Mouse (Mus musculus): ENCODE measurements around the gene Isg20. TPM values are rescaled to one million over a fixed set of nuclear protein-coding genes. Genes with fewer than 3 reads are reported as not detected.
A peak's percentile ranks its signal among the peaks of the same experiment; 100 is the strongest.

Isg20 gene
- total and polyA plus RNA-seq, 3 experiments = 6.9 to 44.2 (median 19.9) TPM

GRCm38 (mm10) chr7:78914545-78914845, 1.3 kb downstream of the Isg20 start:
- Histone ChIP-seq H3K27me3 (replicated peaks) (no peaks in the 10 kb centered on the region), H3K9me3 (replicated peaks; ENCODE audit: low read length) (no peaks in the 10 kb centered on the region), H3K27ac (ENCODE audit: insufficient read depth, low read depth) (0 out of 2 replicates have a peak overlapping the region, but pooled peaks have one; percentile 17), H3K79me2 (replicated peaks; ENCODE audit: control insufficient read depth, extremely low read depth, insufficient read depth, poor library complexity, severe bottlenecking) (no peaks in the 10 kb centered on the region), H3K4me1 (ENCODE audit: control insufficient read depth in 1 of 2, insufficient read depth in 2 of 2) (peaks cover 32 to 76% of the 10 kb centered on the region in 2 experiments), H3K36me3 (replicated peaks in 1 of 2; ENCODE audit: control insufficient read depth in 1 of 2, insufficient read depth in 1 of 2, low read length in 1 of 2) (peaks cover 7 to 29% of the 10 kb centered on the region in 2 experiments), H3K4me2 (ENCODE audit: insufficient read depth, low read depth, poor library complexity, severe bottlenecking) (peak overlapping the region; percentile 70; the same call in 1 of the 2 replicates), H3K9ac (ENCODE audit: insufficient read depth, low read depth) (peak overlapping the region; percentile 28; the same call in 1 of the 2 replicates), H3K4me3 (replicated peaks in 1 of 3; ENCODE audit: low read depth in 2 of 3, low read length in 2 of 3, poor library complexity in 1 of 3) (peak overlapping the region; percentile 13 to 53 (median 42))
- in situ Hi-C loops (cut with MboI; ENCODE audit: low pct_ligation_motif_present, low pct_unique_long_range_greater_than_20kb, low sequenced_read_pairs) = loop anchor here (25.0 kb wide), 1 partner anchor 448 kb away; no protein-coding TSS in a partner anchor
- dilution Hi-C loops (cut with MboI; ENCODE audit: extremely low pct_ligation_motif_present, extremely low pct_unique_long_range_greater_than_20kb, low sequenced_read_pairs) = no loop called here
- TF ChIP-seq CHD1 (IDR thresholded peaks at IDR 0.05; ENCODE audit: low read depth, low read length) = no peak
- no peak for TF ChIP-seq JUN (IDR thresholded peaks at IDR 0.05; ENCODE audit: insufficient read depth, low read depth, low read length)
- TF ChIP-seq JUND (conservative IDR thresholded peaks at IDR 0.05; ENCODE audit: low read depth, low read length) = no peak
- no peak for TF ChIP-seq SIN3A (IDR thresholded peaks at IDR 0.05; ENCODE audit: low read length)
- DNase-seq (ENCODE audit: extremely low read depth) = no peak

DNA sequence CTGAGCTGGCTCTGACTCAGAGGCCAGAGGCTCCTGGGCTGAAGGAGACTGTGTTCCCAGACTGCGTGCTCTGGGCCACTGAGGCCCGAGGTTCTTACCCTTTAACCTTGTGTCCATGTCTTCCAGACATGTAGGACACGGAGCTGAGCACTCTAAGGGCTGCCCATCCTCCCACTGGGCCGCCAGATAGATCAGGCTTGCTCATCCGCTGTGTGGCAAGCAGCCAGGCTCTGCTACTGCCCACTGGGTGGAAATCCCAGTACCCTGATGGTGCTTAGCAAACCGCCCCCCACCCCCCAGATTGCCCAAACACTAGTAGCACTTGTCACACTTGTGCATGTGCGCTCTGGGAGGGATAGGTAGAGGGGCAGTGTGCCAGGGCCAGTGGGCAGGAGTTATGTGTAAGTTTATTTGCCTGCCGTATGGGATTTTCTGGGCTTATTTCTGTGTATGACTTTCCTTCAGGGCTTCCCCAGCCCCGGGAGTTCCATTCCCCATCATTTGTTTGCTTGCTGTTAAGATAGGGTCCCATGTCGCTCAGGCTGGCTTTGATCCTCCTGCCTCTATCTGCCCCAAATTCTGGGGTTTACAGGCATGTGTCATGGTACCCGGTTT, 1.8 kb downstream of the Isg20 start:
- in situ Hi-C loops (cut with MboI; ENCODE audit: low pct_ligation_motif_present, low pct_unique_long_range_greater_than_20kb, low sequenced_read_pairs) (loop anchor here (5.0 to 25.0 kb wide), 2 partner anchors 172 to 447 kb away; no protein-coding TSS in a partner anchor), dilution Hi-C loops (cut with MboI; ENCODE audit: extremely low pct_ligation_motif_present, extremely low pct_unique_long_range_greater_than_20kb, low sequenced_read_pairs) (no loop called here)
- no peaks in the 10 kb centered on the region for H3K79me2 ChIP-seq (replicated peaks; ENCODE audit: control insufficient read depth, extremely low read depth, insufficient read depth, poor library complexity, severe bottlenecking)
- no peaks in the 10 kb centered on the region for H3K9me3 ChIP-seq (replicated peaks; ENCODE audit: low read length)
- peaks cover 32 to 81% of the 10 kb centered on the region in 2 experiments for H3K4me1 ChIP-seq (ENCODE audit: control insufficient read depth in 1 of 2, insufficient read depth in 2 of 2)
- H3K27me3 ChIP-seq (replicated peaks) = no peaks in the 10 kb centered on the region
- H3K9ac ChIP-seq (ENCODE audit: insufficient read depth, low read depth) = peak overlapping the region; percentile 28
- no peak for TF ChIP-seq POLR2A (IDR thresholded peaks at IDR 0.05; ENCODE audit: low read depth, low read length)
- TF ChIP-seq MAFK (IDR thresholded peaks at IDR 0.05; ENCODE audit: insufficient replicate concordance, low read length) = no peak
- H3K4me2 ChIP-seq (ENCODE audit: insufficient read depth, low read depth, poor library complexity, severe bottlenecking) = 0 out of 2 replicates have a peak overlapping the region, but pooled peaks have one; percentile 70
- H3K27ac ChIP-seq (ENCODE audit: insufficient read depth, low read depth) = 0 out of 2 replicates have a peak overlapping the region, but pooled peaks have one; percentile 3
- DNase-seq (ENCODE audit: extremely low read depth) = no peak
- H3K4me3 ChIP-seq (replicated peaks in 1 of 3; ENCODE audit: low read depth in 2 of 3, low read length in 2 of 3, poor library complexity in 1 of 3) = peak overlapping the region; percentile 13 to 53 (median 26)
- peaks cover 2 to 27% of the 10 kb centered on the region in 2 experiments for H3K36me3 ChIP-seq (replicated peaks in 1 of 2; ENCODE audit: control insufficient read depth in 1 of 2, insufficient read depth in 1 of 2, low read length in 1 of 2)

DNA sequence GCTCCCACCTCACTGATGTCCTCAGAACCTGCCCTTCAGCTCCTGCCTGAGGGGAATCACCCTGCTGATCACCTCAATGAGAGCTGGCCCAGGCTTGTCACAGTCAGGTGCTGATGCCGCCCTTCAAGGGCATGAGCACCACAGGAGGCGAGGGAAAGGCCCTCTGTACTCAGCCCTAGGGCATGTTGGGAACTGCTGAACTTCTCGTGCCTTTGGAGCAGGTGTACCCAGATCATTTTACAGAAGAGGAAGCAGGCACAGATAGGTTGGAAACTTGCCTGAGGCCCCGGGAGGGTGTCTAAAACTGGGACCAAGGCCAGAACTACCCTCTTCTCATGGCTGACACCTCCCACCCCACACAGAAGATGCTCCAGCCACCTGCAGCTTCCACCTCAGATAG, 5.5 kb downstream of the Isg20 start:
- in situ Hi-C loops (cut with MboI; ENCODE audit: low pct_ligation_motif_present, low pct_unique_long_range_greater_than_20kb, low sequenced_read_pairs) (loop anchor here (5.0 to 25.0 kb wide), 2 partner anchors 169 to 444 kb away; no protein-coding TSS in a partner anchor), dilution Hi-C loops (cut with MboI; ENCODE audit: extremely low pct_ligation_motif_present, extremely low pct_unique_long_range_greater_than_20kb, low sequenced_read_pairs) (no loop called here)
- Histone ChIP-seq H3K79me2 (replicated peaks; ENCODE audit: control insufficient read depth, extremely low read depth, insufficient read depth, poor library complexity, severe bottlenecking) (no peaks in the 10 kb centered on the region), H3K27ac (ENCODE audit: insufficient read depth, low read depth) (peak overlapping the region; percentile 34; the same call in 1 of the 2 replicates), H3K4me2 (ENCODE audit: insufficient read depth, low read depth, poor library complexity, severe bottlenecking) (no peak overlapping the region), H3K9me3 (replicated peaks; ENCODE audit: low read length) (no peaks in the 10 kb centered on the region), H3K36me3 (replicated peaks in 1 of 2; ENCODE audit: control insufficient read depth in 1 of 2, insufficient read depth in 1 of 2, low read length in 1 of 2) (peaks cover 0 to 23% of the 10 kb centered on the region in 2 experiments), H3K9ac (ENCODE audit: insufficient read depth, low read depth) (no peak overlapping the region), H3K4me3 (replicated peaks in 1 of 3; ENCODE audit: low read depth in 2 of 3, low read length in 2 of 3, poor library complexity in 1 of 3) (no peak overlapping the region), H3K4me1 (ENCODE audit: control insufficient read depth in 1 of 2, insufficient read depth in 2 of 2) (peaks cover 25 to 46% of the 10 kb centered on the region in 2 experiments), H3K27me3 (replicated peaks) (no peaks in the 10 kb centered on the region)
- peak; percentile 79 for DNase-seq (ENCODE audit: extremely low read depth)
- TF ChIP-seq IRF4 (IDR thresholded peaks at IDR 0.05; ENCODE audit: low read depth, low read length) (peak; percentile 82), TBP (conservative IDR thresholded peaks at IDR 0.05; ENCODE audit: low read depth, low read length) (no peak), E2F4 (IDR thresholded peaks at IDR 0.05; ENCODE audit: insufficient replicate concordance, low read depth, low read length) (no peak), PAX5 (IDR thresholded peaks at IDR 0.05; ENCODE audit: low read length) (no peak), HCFC1 (IDR thresholded peaks at IDR 0.05; ENCODE audit: low read depth, low read length) (no peak), BHLHE40 (IDR thresholded peaks at IDR 0.05; ENCODE audit: low read depth, low read length) (peak; percentile 91), ZNF384 (IDR thresholded peaks at IDR 0.05; ENCODE audit: low read depth, low read length) (no peak), UBTF (IDR thresholded peaks at IDR 0.05; ENCODE audit: low read depth, low read length) (no peak), CHD2 (IDR thresholded peaks at IDR 0.05; ENCODE audit: low read length) (no peak), NELFE (IDR thresholded peaks at IDR 0.05; ENCODE audit: low read depth, low read length) (no peak), MAZ (IDR thresholded peaks at IDR 0.05; ENCODE audit: low read depth, low read length) (peak; percentile 56; the same call in 1 of the 2 replicates), TCF12 (IDR thresholded peaks at IDR 0.05; ENCODE audit: low read depth, low read length) (peak; percentile 81), JUND (conservative IDR thresholded peaks at IDR 0.05; ENCODE audit: low read depth, low read length) (no peak), MYC (IDR thresholded peaks at IDR 0.05; ENCODE audit: low read depth, low read length) (0 out of 2 replicates have a peak, but pooled peaks have one; percentile 19), CTCF (conservative IDR thresholded peaks at IDR 0.05 in 1 of 2, IDR thresholded peaks at IDR 0.05 in 1 of 2; ENCODE audit: low read depth in 2 of 2, low read length in 2 of 2) (no peak), KAT2A (IDR thresholded peaks at IDR 0.05; ENCODE audit: insufficient replicate concordance, low read length) (no peak), POLR2A (IDR thresholded peaks at IDR 0.05; ENCODE audit: low read depth, low read length) (no peak), MAFK (IDR thresholded peaks at IDR 0.05; ENCODE audit: insufficient replicate concordance, low read length) (no peak), MAX (IDR thresholded peaks at IDR 0.05; ENCODE audit: low read length) (peak; percentile 74; the same call in 1 of the 2 replicates), NRF1 (IDR thresholded peaks at IDR 0.05; ENCODE audit: low read depth, low read length) (no peak; the same call in 1 of the 2 replicates), MEF2A (IDR thresholded peaks at IDR 0.05; ENCODE audit: borderline replicate concordance, low read depth, low read length) (peak; percentile 71; the same call in 1 of the 2 replicates)

Measured in CH12.LX (cell line).